Mouse (Mus musculus): ENCODE results near the gene Ube2q1. TPM values are rescaled to one million over a fixed set of nuclear protein-coding genes. Genes with fewer than 3 reads are reported as not detected.

Ube2q1 gene
- polyA plus RNA-seq, 1 experiment from 2014 or later: 15.9 TPM

GRCm38 (mm10) chr3:89821096-89821513 is 47.7 kb downstream of the Ube2q1 start:
- Histone ChIP-seq H3K4me1 (replicated peaks) (no peaks in the 10 kb centered on the region), H3K9me3 (no peaks in the 10 kb centered on the region), H3K36me3 (no peaks in the 10 kb centered on the region), H3K27ac (no peak overlapping the region), H3K4me2 (no peak overlapping the region), H3K4me3 (replicated peaks) (no peak overlapping the region), H3K9ac (replicated peaks) (no peak overlapping the region), H3K27me3 (peaks cover 1% of the 10 kb centered on the region; the same call in 1 of the 2 replicates)
- ATAC-seq (ENCODE audit: insufficient number of reproducible peaks, insufficient read depth, low FRiP score, low TSS enrichment, low read depth): no peak
- WGBS: 85% methylated on average over 11 of the region's 11 CpGs

GRCm38 (mm10) chr3:89821548-89822480 is 48.4 kb downstream of the Ube2q1 start:
- ATAC-seq (ENCODE audit: insufficient number of reproducible peaks, insufficient read depth, low FRiP score, low TSS enrichment, low read depth): no peak
- 67% methylated on average over 10 of the region's 10 CpGs for WGBS
- H3K9ac ChIP-seq (replicated peaks): no peak overlapping the region

GRCm38 (mm10) chr3:89823594-89823993 is 50.2 kb downstream of the Ube2q1 start:
- no peak for ATAC-seq (ENCODE audit: insufficient number of reproducible peaks, insufficient read depth, low FRiP score, low TSS enrichment, low read depth)
- Histone ChIP-seq H3K27me3 (peaks cover 15% of the 10 kb centered on the region), H3K36me3 (no peaks in the 10 kb centered on the region), H3K4me2 (no peak overlapping the region), H3K27ac (no peak overlapping the region), H3K4me3 (replicated peaks) (no peak overlapping the region), H3K9ac (replicated peaks) (no peak overlapping the region), H3K4me1 (replicated peaks) (no peaks in the 10 kb centered on the region), H3K9me3 (peaks cover 5% of the 10 kb centered on the region; the same call in 1 of the 2 replicates)
- whole genome bisulfite sequencing: 55% methylated on average over 2 of the region's 2 CpGs

More at GRCm38 (mm10) chr3:89821548-89822480, 48.4 kb downstream of the Ube2q1 start:
- H3K27ac ChIP-seq: no peak overlapping the region
- no peaks in the 10 kb centered on the region for H3K36me3 ChIP-seq
- no peaks in the 10 kb centered on the region for H3K4me1 ChIP-seq (replicated peaks)
- H3K27me3 ChIP-seq: peaks cover 4% of the 10 kb centered on the region; the same call in 1 of the 2 replicates
- no peak overlapping the region for H3K4me3 ChIP-seq (replicated peaks)
- H3K4me2 ChIP-seq: no peak overlapping the region
- H3K9me3 ChIP-seq: no peaks in the 10 kb centered on the region

- peaks cover 5% of the 10 kb centered on the region; the same call in 1 of the 2 replicates for H3K9me3 ChIP-seq
- no peak for ATAC-seq (ENCODE audit: insufficient number of reproducible peaks, insufficient read depth, low FRiP score, low TSS enrichment, low read depth)
- H3K27me3 ChIP-seq: peaks cover 42% of the 10 kb centered on the region
- H3K9ac ChIP-seq (replicated peaks): no peak overlapping the region
- WGBS: 67% methylated on average over 3 of the region's 3 CpGs
- H3K36me3 ChIP-seq: no peaks in the 10 kb centered on the region
- no peak overlapping the region for H3K4me3 ChIP-seq (replicated peaks)
- H3K27ac ChIP-seq: no peak overlapping the region
- H3K4me2 ChIP-seq: no peak overlapping the region
- H3K4me1 ChIP-seq (replicated peaks): peaks cover 5% of the 10 kb centered on the region
These were observed 52.9 kb downstream of the Ube2q1 start for GRCm38 (mm10) chr3:89826295-89826694.

GRCm38 (mm10) chr3:89830815-89831591 is 57.6 kb downstream of the Ube2q1 start, which contains the start of gene She:
Gene She (plus strand): TSS chr3:89831370.
- Histone ChIP-seq H3K27me3 (peaks cover 79% of the 10 kb centered on the region), H3K36me3 (no peaks in the 10 kb centered on the region), H3K4me1 (replicated peaks) (peaks cover 10% of the 10 kb centered on the region), H3K27ac (peak within 1 kb of the TSS; percentile 23; the same call in 1 of the 2 replicates), H3K4me2 (peak within 1 kb of the TSS; percentile 69), H3K9ac (replicated peaks) (peak within 1 kb of the TSS; percentile 75), H3K4me3 (replicated peaks) (peak within 1 kb of the TSS; percentile 52), H3K9me3 (peaks cover 5% of the 10 kb centered on the region; the same call in 1 of the 2 replicates)
- ATAC-seq (ENCODE audit: insufficient number of reproducible peaks, insufficient read depth, low FRiP score, low TSS enrichment, low read depth): no peak
- WGBS: 3% methylated on average over 90 of the region's 96 CpGs

Other genes starting within 250 kb of the Ube2q1 start
- 15.5 and 15.7 TPM in 2 replicates for gene Adar, start 58.6 kb upstream of the Ube2q1 start, polyA plus RNA-seq (2016; fragmentation: Nextera tagmentation; extraction: Ambion mirVana)
- gene Chrnb2, start 9.0 kb upstream of the Ube2q1 start, polyA plus RNA-seq (2016; fragmentation: Nextera tagmentation; extraction: Ambion mirVana): 0.51 and 0.81 TPM in 2 replicates
- 3.5 and 3.7 TPM in 2 replicates for gene She, start 57.8 kb downstream of the Ube2q1 start, polyA plus RNA-seq (2016; fragmentation: Nextera tagmentation; extraction: Ambion mirVana)
- gene Il6ra, start 139.6 kb downstream of the Ube2q1 start, polyA plus RNA-seq (2016; fragmentation: Nextera tagmentation; extraction: Ambion mirVana): 0.83 and 0.84 TPM in 2 replicates
- 20.7 and 24.4 TPM in 2 replicates for gene Atp8b2, start 189.9 kb downstream of the Ube2q1 start, polyA plus RNA-seq (2016; fragmentation: Nextera tagmentation; extraction: Ambion mirVana)
- gene Hax1, start 225.2 kb downstream of the Ube2q1 start, polyA plus RNA-seq (2016; fragmentation: Nextera tagmentation; extraction: Ambion mirVana): 201 and 202 TPM in 2 replicates

Data from limb, embryonic 12.5 days (tissue).